Mouse (Mus musculus): ENCODE results near the gene Tmem50a. TPM values are rescaled to one million over a fixed set of nuclear protein-coding genes. Genes with fewer than 3 reads are reported as not detected.
"Not testable (repeated sequence)": the region's sequence is repeated elsewhere in the genome, so short reads cannot be mapped to it uniquely, and the experiment has no call there.

The Tmem50a gene
- polyA plus RNA-seq, 1 experiment from 2014 or later: 271 TPM

DNA sequence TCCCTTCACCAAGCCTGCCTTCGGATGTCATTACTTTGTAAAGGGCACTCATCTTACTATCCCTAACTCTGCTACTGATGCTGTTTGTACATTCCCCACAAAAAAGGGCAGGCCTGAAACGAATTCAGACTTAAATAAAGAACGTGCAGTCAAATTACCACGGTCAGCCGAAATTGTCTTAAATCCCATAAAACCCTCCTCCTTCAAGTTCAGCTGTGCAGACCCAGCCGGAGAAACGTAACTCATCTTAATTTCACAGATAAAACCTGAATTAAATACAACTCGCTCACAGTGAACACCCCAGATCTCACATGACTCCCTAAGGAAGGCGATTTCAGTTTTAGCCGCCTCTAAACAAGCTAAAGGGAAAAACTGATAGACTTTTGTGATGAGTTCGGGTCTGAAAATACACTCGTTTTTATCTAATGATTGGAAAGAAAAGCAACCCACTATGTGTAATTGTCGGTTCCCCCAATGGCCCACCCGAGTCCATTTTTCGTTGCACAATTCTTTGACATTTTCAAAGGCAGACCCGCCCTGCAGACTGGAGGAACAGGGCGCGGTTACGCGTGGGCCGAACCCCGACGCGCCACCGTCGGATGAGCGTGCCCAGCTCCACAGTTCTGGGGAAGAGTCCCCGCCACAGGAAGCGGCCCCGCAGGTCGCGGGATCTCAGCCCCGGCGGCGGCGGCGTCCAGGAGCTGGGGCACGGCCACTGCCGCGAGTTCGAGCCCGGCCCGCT is 531 bp downstream of the Tmem50a start:
- H3K9ac ChIP-seq (replicated peaks; ENCODE audit: low read depth): peak overlapping the region; percentile 88
- ATAC-seq (peak; percentile 78), DNase-seq (ENCODE audit: low spot score) (peak; percentile 65)
- no peaks in the 10 kb centered on the region for H3K9me3 ChIP-seq (ENCODE audit: low read length)
- H3K27me3 ChIP-seq (replicated peaks; ENCODE audit: insufficient read depth, low read length): no peaks in the 10 kb centered on the region
- peak overlapping the region; percentile 96 for H3K27ac ChIP-seq (ENCODE audit: low read length)
- peak overlapping the region; percentile 68 for H3K4me2 ChIP-seq (replicated peaks; ENCODE audit: low read depth, low read length)
- peak overlapping the region; percentile 84 for H3K4me3 ChIP-seq (ENCODE audit: low read depth, low read length)
- peaks cover 3% of the 10 kb centered on the region; the same call in 1 of the 2 replicates for H3K36me3 ChIP-seq (ENCODE audit: insufficient read depth, low read length)
- peaks cover 8% of the 10 kb centered on the region; the same call in 1 of the 2 replicates for H3K4me1 ChIP-seq (ENCODE audit: insufficient read depth, low read depth, low read length)
- WGBS: 2% methylated on average over 36 of the region's 43 CpGs
- TF ChIP-seq EP300 (IDR thresholded peaks at IDR 0.05): no peak
- TF ChIP-seq CTCF (IDR thresholded peaks at IDR 0.05): no peak; the same call in 1 of the 2 replicates

DNA sequence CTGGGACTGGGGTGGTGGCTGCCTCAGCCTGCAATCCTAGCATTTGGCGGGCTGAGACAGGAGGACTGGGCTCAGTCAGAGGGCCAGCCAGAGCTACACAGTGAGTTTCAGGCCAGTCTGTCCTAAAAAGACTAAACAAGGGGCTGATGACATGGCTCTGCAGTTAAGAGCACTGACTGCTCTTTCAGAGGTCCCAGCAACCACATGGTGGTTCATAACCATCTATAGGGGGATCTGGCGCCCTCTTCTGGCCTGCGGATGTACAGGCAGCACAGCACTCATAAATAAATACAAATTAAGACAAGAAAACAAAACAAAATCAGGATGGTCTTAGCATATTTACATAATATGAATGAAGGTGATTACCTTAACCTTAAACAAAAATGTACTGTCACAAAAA is 1.4 kb downstream of the Tmem50a start:
- DNase-seq (ENCODE audit: low spot score): peak; percentile 74
- H3K4me3 ChIP-seq (ENCODE audit: low read depth, low read length): no peak overlapping the region
- H3K27ac ChIP-seq (ENCODE audit: low read length): no peak overlapping the region
- no peaks in the 10 kb centered on the region for H3K9me3 ChIP-seq (ENCODE audit: low read length)
- no peak overlapping the region for H3K9ac ChIP-seq (replicated peaks; ENCODE audit: low read depth)
- 30% methylated on average over 3 of the region's 3 CpGs for WGBS
- peaks cover 8% of the 10 kb centered on the region; the same call in 1 of the 2 replicates for H3K4me1 ChIP-seq (ENCODE audit: insufficient read depth, low read depth, low read length)
- 0 out of 2 replicates have a peak, but pooled peaks have one; percentile 6 for ATAC-seq
- H3K27me3 ChIP-seq (replicated peaks; ENCODE audit: insufficient read depth, low read length): no peaks in the 10 kb centered on the region
- TF ChIP-seq CTCF (IDR thresholded peaks at IDR 0.05): peak; percentile 86
- TF ChIP-seq EP300 (IDR thresholded peaks at IDR 0.05): no peak
- H3K36me3 ChIP-seq (ENCODE audit: insufficient read depth, low read length): peaks cover 7% of the 10 kb centered on the region; the same call in 1 of the 2 replicates
- H3K4me2 ChIP-seq (replicated peaks; ENCODE audit: low read depth, low read length): peak overlapping the region; percentile 68; the same call in 1 of the 2 replicates

- not testable (repeated sequence) for H3K4me3 ChIP-seq (ENCODE audit: low read depth, low read length); H3K4me2 ChIP-seq (replicated peaks; ENCODE audit: low read depth, low read length); H3K27me3 ChIP-seq (replicated peaks; ENCODE audit: insufficient read depth, low read length); H3K27ac ChIP-seq (ENCODE audit: low read length); H3K9ac ChIP-seq (replicated peaks; ENCODE audit: low read depth); H3K9me3 ChIP-seq (ENCODE audit: low read length); H3K4me1 ChIP-seq (ENCODE audit: insufficient read depth, low read depth, low read length); ATAC-seq; DNase-seq (ENCODE audit: low spot score)
- WGBS: 98% methylated on average over 6 of the region's 8 CpGs
- H3K36me3 ChIP-seq (ENCODE audit: insufficient read depth, low read length): peaks cover 18% of the 10 kb centered on the region; the same call in 1 of the 2 replicates
Observed at GRCm38 (mm10) chr4:134911406-134911805, 3.4 kb downstream of the Tmem50a start.

DNA sequence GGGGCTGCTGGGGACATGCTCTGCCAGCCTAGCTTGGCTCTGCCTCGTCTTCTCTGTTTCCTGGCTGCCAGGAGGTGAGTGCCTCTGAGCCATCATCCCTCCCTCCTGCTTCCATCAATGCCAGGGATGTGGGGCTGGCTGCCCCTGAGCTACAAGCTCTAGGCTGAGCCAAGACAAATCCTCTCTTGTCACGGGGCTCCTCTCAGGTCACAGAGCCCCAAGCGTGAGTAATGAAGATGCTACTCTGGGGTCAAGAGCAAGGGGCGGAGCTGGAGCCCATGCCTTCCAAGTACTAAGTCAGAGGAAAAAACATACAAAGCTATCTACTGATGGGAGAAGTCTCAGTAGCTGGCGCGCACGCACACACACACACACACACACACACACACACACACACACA is 11.8 kb downstream of the Tmem50a start:
- Histone ChIP-seq H3K9me3 (ENCODE audit: low read length) (no peaks in the 10 kb centered on the region), H3K27me3 (replicated peaks; ENCODE audit: insufficient read depth, low read length) (no peaks in the 10 kb centered on the region), H3K4me2 (replicated peaks; ENCODE audit: low read depth, low read length) (no peak overlapping the region), H3K4me3 (ENCODE audit: low read depth, low read length) (no peak overlapping the region), H3K9ac (replicated peaks; ENCODE audit: low read depth) (no peak overlapping the region), H3K4me1 (ENCODE audit: insufficient read depth, low read depth, low read length) (no peaks in the 10 kb centered on the region), H3K36me3 (ENCODE audit: insufficient read depth, low read length) (peaks cover 65% of the 10 kb centered on the region), H3K27ac (ENCODE audit: low read length) (no peak overlapping the region)
- DNase-seq (ENCODE audit: low spot score) (no peak), ATAC-seq (no peak)
- 79% methylated on average over 7 of the region's 7 CpGs for WGBS
- TF ChIP-seq EP300 (IDR thresholded peaks at IDR 0.05): no peak
- TF ChIP-seq CTCF (IDR thresholded peaks at IDR 0.05): no peak

GRCm38 (mm10) chr4:134901126-134901525 is 13.7 kb downstream of the Tmem50a start:
- Histone ChIP-seq H3K36me3 (ENCODE audit: insufficient read depth, low read length) (peaks cover 62% of the 10 kb centered on the region), H3K9me3 (ENCODE audit: low read length) (no peaks in the 10 kb centered on the region), H3K27ac (ENCODE audit: low read length) (no peak overlapping the region), H3K9ac (replicated peaks; ENCODE audit: low read depth) (no peak overlapping the region), H3K4me3 (ENCODE audit: low read depth, low read length) (no peak overlapping the region), H3K4me1 (ENCODE audit: insufficient read depth, low read depth, low read length) (no peaks in the 10 kb centered on the region), H3K4me2 (replicated peaks; ENCODE audit: low read depth, low read length) (no peak overlapping the region), H3K27me3 (replicated peaks; ENCODE audit: insufficient read depth, low read length) (no peaks in the 10 kb centered on the region)
- 94% methylated on average over 8 of the region's 8 CpGs for WGBS
- TF ChIP-seq EP300 (IDR thresholded peaks at IDR 0.05): no peak
- DNase-seq (ENCODE audit: low spot score) (no peak), ATAC-seq (no peak)

DNA sequence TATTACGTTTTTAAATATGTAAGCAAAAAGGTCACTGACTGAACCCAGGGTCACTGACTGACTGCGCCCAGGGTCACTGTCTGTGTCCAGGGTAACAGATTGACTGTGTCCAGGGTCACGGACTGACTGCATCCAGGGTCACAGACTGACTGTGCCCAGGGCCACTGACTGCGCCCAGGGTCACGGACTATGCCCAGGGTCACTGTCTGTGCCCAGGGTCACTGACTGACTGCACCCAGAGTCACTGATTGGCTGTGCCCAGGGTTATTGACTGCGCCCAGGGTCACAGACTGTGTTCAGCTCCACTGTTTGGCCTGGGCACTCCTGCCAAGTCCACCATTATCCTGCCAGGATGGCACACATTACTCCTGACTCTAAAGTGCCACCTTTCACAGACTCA is 17.6 kb downstream of the Tmem50a start:
- Histone ChIP-seq H3K4me1 (ENCODE audit: insufficient read depth, low read depth, low read length) (no peaks in the 10 kb centered on the region), H3K9ac (replicated peaks; ENCODE audit: low read depth) (no peak overlapping the region), H3K4me3 (ENCODE audit: low read depth, low read length) (no peak overlapping the region), H3K36me3 (ENCODE audit: insufficient read depth, low read length) (peaks cover 34% of the 10 kb centered on the region), H3K27me3 (replicated peaks; ENCODE audit: insufficient read depth, low read length) (no peaks in the 10 kb centered on the region), H3K27ac (ENCODE audit: low read length) (no peak overlapping the region), H3K4me2 (replicated peaks; ENCODE audit: low read depth, low read length) (no peak overlapping the region), H3K9me3 (ENCODE audit: low read length) (no peaks in the 10 kb centered on the region)
- WGBS: 86% methylated on average over 6 of the region's 6 CpGs
- DNase-seq (ENCODE audit: low spot score) (no peak), ATAC-seq (no peak)
- TF ChIP-seq EP300 (IDR thresholded peaks at IDR 0.05) (no peak), CTCF (IDR thresholded peaks at IDR 0.05) (no peak)

Measured in lung, postnatal 0 days (tissue).